Mouse (Mus musculus) CH12.LX (cell line): ENCODE data around the gene Tex33.

ENCODE experiments used
- CTCF ChIP-seq, 2 experiments: IDR thresholded peaks in 1 of 2; conservative IDR thresholded peaks in 1 of 2; 2 replicates each; pipeline ENCODE4 v1.5.1; 2011 to 2012; ENCODE audit warnings: low read depth in 2 of 2, low read length in 2 of 2, improper control_type of control experiment in 1 of 2, inconsistent platforms in 1 of 2, mild to moderate bottlenecking in 1 of 2, moderate library complexity in 1 of 2
- POLR2A ChIP-seq: IDR thresholded peaks from 2 replicates; pipeline ENCODE4 v1.6.1; 2011; ENCODE audit warnings: low read depth, mild to moderate bottlenecking, improper control_type of control experiment, low read length
- RAD21 ChIP-seq: IDR thresholded peaks from 2 replicates; pipeline ENCODE4 v1.6.1; 2011; ENCODE audit warnings: low read depth, mild to moderate bottlenecking, low read length, improper control_type of control experiment, moderate library complexity
- USF1 ChIP-seq: IDR thresholded peaks from 2 replicates; pipeline ENCODE4 v1.6.1; 2014; ENCODE audit warnings: low read depth, mild to moderate bottlenecking, inconsistent platforms, low read length, improper control_type of control experiment

DNA sequence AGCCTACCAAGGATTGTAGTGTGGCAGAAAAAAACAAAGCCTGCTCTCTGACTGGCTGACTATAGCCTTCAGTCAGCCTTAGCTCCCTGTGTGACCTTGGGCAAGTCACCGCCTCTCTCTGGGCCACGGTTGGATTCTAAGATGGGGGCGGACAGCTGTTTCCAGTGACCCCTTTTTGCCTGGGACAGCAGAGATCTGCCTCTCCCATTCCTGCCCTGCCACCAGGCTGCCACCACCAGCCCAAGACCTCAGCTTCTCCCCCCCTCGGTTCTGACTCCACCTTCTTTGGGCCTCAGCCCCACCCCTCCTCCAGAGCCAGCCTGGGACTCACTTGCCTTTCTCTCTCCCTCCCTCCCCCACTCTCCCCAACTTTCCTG is 42.3 kb upstream of the Tex33 start:
- no peak for TF ChIP-seq CTCF (conservative IDR thresholded peaks at IDR 0.05 in 1 of 2, IDR thresholded peaks at IDR 0.05 in 1 of 2; ENCODE audit: low read depth in 2 of 2, low read length in 2 of 2)
- TF ChIP-seq RAD21: no peak
- no peak for TF ChIP-seq USF1
- no peak for TF ChIP-seq POLR2A
